Mouse (Mus musculus): ENCODE measurements around the gene Cd300ld.
"Not testable (repeated sequence)": the region's sequence is repeated elsewhere in the genome, so short reads cannot be mapped to it uniquely, and the experiment has no call there.

The Cd300ld gene

DNA sequence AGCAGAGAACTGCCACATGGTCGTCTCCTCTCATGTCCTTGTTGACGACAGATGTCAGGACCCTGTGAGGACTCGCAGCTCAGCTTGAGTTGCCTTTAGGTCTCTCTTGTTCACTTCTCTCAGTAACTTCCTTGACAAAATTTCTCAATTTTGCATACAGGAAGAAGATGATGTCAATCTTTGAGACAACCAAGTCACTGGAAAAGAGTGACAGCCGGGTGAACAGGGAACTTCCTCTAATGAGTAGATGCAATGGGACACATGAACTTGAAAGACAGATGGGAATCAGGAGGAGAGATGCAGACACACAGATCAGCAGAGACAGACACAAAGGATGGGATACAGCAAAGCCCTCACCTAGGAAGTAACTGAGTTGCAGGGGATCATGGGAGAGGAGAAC lies at the start of gene Cd300ld:
TSS of gene Cd300ld (minus strand) at position 130 of the 400 bp plus-strand sequence.
- DNase-seq (ENCODE audit: low spot score) = no peak

DNA sequence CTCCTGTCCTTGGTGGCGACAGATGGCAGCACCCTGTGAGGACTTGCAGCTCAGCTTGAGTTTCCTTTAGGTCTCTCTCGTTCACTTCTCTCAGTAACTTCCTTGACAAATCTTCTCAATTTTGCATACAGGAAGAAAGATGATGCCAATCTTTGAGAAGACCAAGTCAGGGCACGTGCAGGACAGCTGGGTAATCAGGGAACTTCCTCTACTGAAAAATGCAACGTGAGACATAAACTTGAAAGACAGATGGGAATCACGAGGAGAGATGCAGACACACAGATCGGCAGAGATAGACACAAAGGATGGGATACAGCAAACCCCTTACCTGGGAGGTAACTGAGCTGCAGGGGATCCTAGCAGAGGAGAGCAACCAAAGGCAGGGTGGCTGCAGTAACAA lies 47.9 kb upstream of the Cd300ld start, which contains the start of gene Cd300ld5:
TSS of gene Cd300ld5 (minus strand) at position 101 of the 400 bp plus-strand sequence.
- not testable (repeated sequence) for DNase-seq (ENCODE audit: low spot score)

DNA sequence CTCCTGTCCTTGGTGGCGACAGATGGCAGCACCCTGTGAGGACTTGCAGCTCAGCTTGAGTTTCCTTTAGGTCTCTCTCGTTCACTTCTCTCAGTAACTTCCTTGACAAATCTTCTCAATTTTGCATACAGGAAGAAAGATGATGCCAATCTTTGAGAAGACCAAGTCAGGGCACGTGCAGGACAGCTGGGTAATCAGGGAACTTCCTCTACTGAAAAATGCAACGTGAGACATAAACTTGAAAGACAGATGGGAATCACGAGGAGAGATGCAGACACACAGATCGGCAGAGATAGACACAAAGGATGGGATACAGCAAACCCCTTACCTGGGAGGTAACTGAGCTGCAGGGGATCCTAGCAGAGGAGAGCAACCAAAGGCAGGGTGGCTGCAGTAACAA lies 37.2 kb upstream of the Cd300ld start, which contains the start of gene Cd300ld4:
TSS of gene Cd300ld4 (minus strand) at position 101 of the 400 bp plus-strand sequence.
- not testable (repeated sequence) for DNase-seq (ENCODE audit: low spot score)

DNA sequence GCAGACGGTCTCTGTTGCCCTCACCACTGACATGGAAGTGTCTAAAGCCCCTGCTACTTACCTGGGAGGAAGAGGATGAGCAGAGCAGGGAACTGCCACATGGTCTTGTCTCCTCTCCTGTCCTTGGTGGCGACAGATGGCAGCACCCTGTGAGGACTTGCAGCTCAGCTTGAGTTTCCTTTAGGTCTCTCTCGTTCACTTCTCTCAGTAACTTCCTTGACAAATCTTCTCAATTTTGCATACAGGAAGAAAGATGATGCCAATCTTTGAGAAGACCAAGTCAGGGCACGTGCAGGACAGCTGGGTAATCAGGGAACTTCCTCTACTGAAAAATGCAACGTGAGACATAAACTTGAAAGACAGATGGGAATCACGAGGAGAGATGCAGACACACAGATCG lies 26.4 kb upstream of the Cd300ld start, which contains the start of gene Cd300ld2:
TSS of gene Cd300ld2 (minus strand) at position 101 of the 400 bp plus-strand sequence.
- DNase-seq (ENCODE audit: low spot score) = not testable (repeated sequence)

DNA sequence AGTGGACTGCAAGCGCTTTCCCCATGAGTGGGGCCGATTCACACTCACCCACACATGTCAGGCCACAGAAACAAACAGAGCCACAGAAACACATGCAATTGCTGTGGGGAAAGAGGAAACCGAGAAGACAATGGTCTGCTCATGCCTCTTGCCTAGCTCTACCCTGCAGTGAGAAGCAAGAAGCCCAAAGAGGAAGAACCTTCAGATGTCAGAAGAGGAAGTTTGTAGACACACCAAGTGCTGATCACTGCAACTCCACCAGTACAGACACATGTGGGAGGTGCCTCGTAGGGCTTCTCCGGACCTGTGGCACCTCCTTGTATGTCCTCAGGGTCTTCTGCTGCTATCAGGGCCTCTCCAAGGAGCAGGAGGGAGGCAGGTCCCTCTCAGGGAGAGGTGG lies 14.3 kb upstream of the Cd300ld start:
- DNase-seq (ENCODE audit: low spot score) = no peak

DNA sequence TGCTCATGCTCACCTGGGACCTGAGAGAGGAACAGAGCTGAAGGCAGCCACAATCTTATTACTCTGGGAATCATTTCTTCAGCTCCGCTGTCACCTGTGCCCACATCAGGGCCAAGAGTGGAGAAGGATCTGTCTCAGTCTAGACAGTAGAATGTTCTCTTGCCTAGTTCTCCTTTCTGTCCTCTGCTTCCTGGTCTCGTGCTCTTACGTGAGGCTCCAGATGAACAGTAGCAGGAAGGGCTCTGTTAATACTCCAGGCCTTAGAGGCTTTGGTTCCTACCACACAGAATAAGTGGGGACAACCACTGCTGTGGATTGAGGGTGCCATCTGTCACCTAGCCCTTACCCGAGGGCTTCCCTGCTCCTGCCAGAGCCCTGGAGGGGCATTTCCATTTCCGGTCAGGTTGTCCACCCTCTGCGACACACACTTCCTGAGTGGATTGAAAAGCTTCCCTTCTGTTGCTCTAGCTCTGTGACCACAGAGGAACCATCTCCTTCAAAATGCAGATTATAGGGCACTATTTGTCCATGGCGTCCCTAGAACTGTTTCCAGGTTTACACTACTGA lies 11.8 kb upstream of the Cd300ld start, which contains the start of gene Cd300c2:
TSS of gene Cd300c2 (minus strand) at position 407 of the 567 bp plus-strand sequence.
- DNase-seq (ENCODE audit: low spot score) = no peak

DNA sequence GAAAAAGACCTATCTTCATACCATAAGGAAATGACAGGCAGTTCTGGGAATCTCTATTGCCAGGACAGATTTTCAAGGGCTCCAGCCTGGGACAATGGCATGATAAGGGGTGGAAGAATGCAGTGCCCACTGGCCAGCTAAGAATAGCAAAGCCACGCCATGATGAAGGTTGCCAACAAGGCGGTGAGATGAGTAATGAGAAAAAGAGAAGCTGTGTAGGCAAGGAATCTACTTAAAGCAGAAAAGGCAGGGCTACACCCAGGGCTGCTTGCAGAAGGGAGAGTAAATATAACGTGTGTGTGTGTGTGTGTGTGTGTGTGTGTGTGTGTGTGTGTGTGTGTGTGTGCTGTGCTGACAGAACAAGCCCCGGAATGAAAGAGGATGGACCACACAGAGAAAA lies 7.9 kb downstream of the Cd300ld start:
- no peak for DNase-seq (ENCODE audit: low spot score)

DNA sequence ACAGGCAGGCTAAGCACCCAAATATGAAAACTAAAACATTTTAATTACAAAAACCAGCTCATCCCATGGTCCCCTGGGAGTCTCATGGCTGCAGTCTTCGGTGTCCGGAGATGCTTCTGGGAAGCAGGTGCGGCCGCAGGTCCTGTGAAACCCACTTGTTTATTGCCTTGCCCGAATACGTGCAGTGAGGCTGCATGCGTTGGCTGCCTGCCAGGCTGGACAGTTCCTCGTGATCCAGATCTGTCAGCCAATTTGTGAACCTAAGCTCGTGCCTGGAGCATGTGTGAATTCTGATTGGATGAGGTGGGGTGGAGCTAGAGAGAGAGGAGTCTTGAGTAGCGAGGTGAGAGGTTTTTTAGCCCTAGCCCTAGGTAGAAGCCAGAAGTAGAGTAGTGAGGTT lies 17.0 kb downstream of the Cd300ld start:
- DNase-seq (ENCODE audit: low spot score) = no peak

DNA sequence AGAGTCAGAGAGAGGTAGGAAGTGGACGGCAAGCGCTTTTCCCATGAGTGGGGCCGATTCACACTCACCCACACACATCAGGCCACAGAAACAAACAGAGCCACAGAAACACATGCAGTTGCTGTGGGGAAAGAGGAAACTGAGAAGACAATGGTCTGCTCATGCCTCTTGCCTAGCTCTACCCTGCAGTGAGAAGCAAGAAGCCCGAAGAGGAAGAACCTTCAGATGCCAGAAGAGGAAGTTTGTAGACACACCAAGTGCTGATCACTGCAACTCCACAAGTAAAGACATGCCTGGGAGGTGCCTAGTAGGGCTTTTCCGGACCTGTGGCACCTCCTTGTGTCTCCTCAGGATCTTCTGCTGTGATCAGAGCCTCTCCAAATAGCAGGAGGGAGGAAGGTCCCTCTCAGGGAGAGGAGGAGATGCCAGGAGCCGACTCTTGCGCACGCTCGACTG lies 20.9 kb downstream of the Cd300ld start, which contains the start of gene Cd300c:
TSS of gene Cd300c (minus strand) at position 406 of the 456 bp plus-strand sequence.
- DNase-seq (ENCODE audit: low spot score) = no peak

DNA sequence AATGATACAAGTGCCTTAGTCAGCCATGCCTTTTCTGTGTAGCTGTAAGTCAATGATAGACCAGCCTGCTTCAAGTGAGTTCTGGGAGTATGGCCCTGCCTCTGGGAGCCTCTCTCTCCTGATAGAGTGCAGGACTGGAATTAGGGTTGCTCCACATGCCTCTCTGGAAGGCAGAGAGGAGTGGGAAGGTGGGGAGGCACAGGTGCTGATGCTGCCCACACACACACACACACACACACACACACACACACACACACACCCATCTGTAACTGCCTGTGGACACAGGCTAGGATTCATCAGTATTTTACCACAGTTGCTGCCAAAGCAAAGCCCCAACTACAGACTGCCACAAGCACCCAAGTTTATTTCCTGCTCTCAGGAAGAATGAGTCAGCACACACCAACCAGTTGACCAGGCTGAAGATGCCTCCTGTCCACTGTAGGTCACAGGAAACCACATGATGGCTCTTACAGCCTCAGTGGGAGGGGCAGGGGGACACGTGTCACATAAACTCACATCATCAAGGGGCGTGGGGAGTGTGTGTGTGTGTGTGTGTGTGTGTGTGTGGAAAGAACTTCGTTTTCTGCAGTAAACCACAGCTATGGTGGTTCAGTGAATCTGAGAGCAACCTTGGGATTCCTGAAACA lies 24.4 kb downstream of the Cd300ld start:
- DNase-seq (ENCODE audit: low spot score) = no peak

DNA sequence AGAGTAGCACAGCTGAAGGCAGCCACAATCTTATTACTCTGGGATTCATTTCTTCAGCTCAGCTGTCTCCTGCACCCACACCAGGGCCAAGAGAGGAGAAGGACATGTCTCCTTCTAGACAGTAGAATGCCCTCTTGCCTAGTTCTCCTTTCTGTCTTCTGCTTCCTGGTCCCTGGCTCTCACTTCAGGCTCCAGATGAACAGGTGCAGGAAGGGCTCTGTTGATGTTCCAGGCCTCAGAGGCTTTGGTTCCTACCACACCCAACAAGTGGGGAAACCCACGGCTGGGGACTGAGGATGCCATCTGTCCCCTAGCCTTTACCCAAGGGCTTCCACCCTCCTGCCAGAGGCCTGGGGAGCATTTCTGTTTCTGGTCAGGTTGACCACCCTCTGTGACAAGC lies 29.4 kb downstream of the Cd300ld start:
- no peak for DNase-seq (ENCODE audit: low spot score)

DNA sequence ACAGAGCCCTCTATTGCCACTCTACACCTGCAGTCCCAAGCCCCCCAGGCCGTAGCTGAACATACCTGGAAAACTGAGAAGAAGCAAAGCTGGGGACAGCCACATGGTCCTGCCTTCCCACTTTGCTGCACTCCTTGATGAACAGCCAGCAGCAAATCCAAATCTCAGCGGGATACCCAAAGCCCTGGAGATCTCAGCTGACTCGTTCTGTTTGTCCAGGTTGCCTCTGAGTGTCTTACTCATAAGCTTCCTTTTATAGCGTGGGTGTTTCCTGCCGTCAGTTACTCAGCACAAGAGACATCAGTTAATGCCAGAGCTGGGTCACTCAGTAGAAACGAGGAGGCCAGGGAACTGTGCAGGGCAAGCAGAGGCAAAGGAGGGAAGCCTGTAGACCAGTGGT lies 55.6 kb downstream of the Cd300ld start, which contains the start of gene Cd300lb:
TSS of gene Cd300lb (minus strand) at position 243 of the 400 bp plus-strand sequence.
- DNase-seq (ENCODE audit: low spot score) = no peak

DNA sequence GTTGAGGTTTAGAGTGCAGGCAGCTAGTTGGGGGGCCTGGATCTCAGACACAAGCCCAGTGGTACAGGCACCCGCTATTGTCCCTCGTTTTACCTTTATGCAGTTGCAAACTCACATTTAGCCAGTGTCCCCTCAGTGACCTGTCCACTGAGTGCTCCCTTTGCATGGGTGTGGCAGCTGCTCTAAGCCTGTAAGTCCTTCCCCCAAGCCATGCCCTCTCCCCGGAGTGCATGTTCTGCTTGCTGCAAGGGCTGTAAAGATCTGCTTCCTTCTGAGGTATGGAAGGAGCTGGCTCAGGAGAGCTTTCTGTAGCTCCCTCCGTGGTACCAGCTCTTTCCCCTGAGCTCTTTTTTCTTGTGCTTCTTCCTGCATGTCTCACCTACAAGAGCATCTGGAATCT lies 56.1 kb downstream of the Cd300ld start:
- DNase-seq (ENCODE audit: low spot score) = no peak
